Mouse (Mus musculus) small intestine, adult 2 months (tissue): ENCODE measurements around the gene Fam186b. TPM values are rescaled to one million over a fixed set of nuclear protein-coding genes. Genes with fewer than 3 reads are reported as not detected.

Experiments used
- H3K27ac ChIP-seq: fragments of 200-500 bp; 2 replicates; pipeline ENCODE4 v1.5.1; 2012; ENCODE audit warnings: low read depth, low read length, control low read depth, inconsistent platforms; ENCODE audit not compliant: insufficient read depth
- H3K27me3 ChIP-seq: fragments of 200-500 bp; 2 replicates; pipeline ENCODE4 v1.6.1; 2012; ENCODE audit warnings: mild to moderate bottlenecking, moderate library complexity, low read length, inconsistent platforms; ENCODE audit not compliant: control insufficient read depth, insufficient read depth
- H3K36me3 ChIP-seq: fragments of 200-500 bp; 2 replicates; pipeline ENCODE4 v1.6.1; 2012; ENCODE audit warnings: mild to moderate bottlenecking, low read length, control low read depth, inconsistent platforms; ENCODE audit not compliant: control insufficient read depth, insufficient read depth
- H3K4me1 ChIP-seq: fragments of 200-500 bp; 2 replicates; pipeline ENCODE4 v1.6.1; 2012; ENCODE audit warnings: low read length, inconsistent platforms, mixed read lengths; ENCODE audit not compliant: control insufficient read depth, insufficient read depth, insufficient read length
- H3K4me3 ChIP-seq: fragments of 200-500 bp; 2 replicates; pipeline ENCODE4 v1.5.1; 2012; ENCODE audit warnings: low read depth, mild to moderate bottlenecking, control low read depth, inconsistent platforms, low read length, moderate library complexity
- CTCF ChIP-seq: fragments of 200-500 bp; IDR thresholded peaks from 2 replicates; pipeline ENCODE4 v1.5.1; 2012; ENCODE audit warnings: low read depth, mild to moderate bottlenecking, control low read depth, inconsistent platforms, low read length, moderate library complexity, mixed read lengths; ENCODE audit not compliant: insufficient replicate concordance, insufficient read length; ENCODE audit errors: extremely low read depth
- POLR2A ChIP-seq: fragments of 200-500 bp; IDR thresholded peaks from 2 replicates; pipeline ENCODE4 v1.6.1; 2012; ENCODE audit warnings: low read depth, mild to moderate bottlenecking, control low read depth, inconsistent platforms, low read length, moderate library complexity
- WGBS: fragments of 180-500 bp; shearing (Covaris S2); methylation state at CpG from one replicate; pipeline ENCODE4 v1.1.7; 2018; 5-methylcytosine and 5-hydroxymethylcytosine counted together
- polyA plus RNA-seq: library from polyadenylated mRNA; depleted of rRNA; stranded (reverse); fragments of >200 nt; gene quantifications from 2 replicates; pipeline ENCODE4 v1.2.3, GENCODE M21; 2012

Gene Fam186b
- polyA plus RNA-seq, 1 experiment: not detected

DNA sequence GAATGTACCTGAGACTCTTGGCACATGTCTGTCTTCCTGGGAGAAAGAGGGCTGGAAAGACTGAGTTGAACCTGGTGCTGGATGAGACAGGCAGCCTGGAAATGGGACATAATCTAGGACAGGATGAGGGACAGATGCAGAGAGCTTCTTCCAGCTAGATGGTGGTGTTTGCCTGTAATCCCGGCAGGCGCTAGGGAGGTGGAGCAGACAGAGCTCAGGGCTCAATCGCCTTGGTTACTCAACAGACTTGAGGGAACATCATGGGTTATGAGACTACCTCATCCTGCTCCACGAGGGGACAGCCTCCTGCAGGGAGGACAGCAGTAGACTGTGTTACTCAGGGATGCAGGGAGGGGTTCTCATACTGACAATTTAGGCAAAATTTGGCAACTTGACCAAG, 54.4 kb downstream of the Fam186b start:
- Histone ChIP-seq H3K36me3 (peaks cover 39% of the 10 kb centered on the region), H3K4me3 (no peak overlapping the region), H3K4me1 (no peaks in the 10 kb centered on the region; the same call in 1 of the 2 replicates), H3K27ac (no peak overlapping the region), H3K27me3 (no peaks in the 10 kb centered on the region)
- TF ChIP-seq POLR2A (no peak), CTCF (no peak)
- WGBS: 76% methylated on average over 4 of the region's 4 CpGs

DNA sequence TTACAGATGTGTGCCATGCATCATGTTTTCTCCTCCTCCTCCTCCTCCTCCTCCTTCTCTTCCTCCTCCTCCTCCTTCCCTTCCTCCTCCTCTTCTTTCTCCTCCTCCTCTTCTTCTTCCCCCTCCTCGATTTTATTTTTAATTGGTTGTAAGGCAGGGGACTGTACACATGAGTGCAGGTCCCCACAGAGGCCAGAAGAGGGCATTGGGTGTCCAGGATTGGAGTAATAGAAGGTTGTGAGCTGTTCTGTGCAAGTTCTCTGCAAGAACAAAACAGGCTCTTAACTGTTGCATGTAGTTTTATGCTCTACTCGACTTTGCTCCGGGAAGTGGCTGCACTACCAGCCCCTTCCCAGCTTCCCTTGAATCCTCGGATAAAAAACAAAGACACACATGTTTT, 55.6 kb downstream of the Fam186b start:
- Histone ChIP-seq H3K36me3 (peaks cover 29% of the 10 kb centered on the region), H3K27ac (no peak overlapping the region), H3K27me3 (no peaks in the 10 kb centered on the region), H3K4me3 (no peak overlapping the region), H3K4me1 (no peaks in the 10 kb centered on the region; the same call in 1 of the 2 replicates)
- no peak for TF ChIP-seq POLR2A
- TF ChIP-seq CTCF: peak; percentile 35; the same call in 1 of the 2 replicates
- 55% methylated on average over 4 of the region's 4 CpGs for WGBS

DNA sequence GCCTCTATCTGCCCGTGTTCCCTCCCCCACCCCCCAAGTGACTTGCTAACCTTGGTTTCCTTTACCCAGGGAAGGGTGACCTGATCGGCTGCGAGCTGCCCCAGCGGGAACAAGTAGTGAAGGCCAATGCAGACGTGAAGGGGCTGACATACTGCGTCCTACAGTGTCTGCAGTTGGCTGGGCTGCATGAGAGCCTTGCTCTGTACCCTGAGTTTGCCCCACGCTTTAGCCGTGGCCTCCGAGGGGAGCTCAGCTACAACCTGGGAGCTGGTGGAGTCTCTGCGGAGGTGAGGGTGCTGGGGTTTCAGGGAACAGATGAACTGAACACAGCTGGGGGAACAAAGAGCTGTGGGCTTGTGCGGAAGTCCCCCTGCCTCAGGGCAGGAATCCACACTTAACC, 57.7 kb downstream of the Fam186b start:
- TF ChIP-seq CTCF (no peak), POLR2A (no peak)
- H3K27me3 ChIP-seq: no peaks in the 10 kb centered on the region
- H3K36me3 ChIP-seq: peaks cover 11% of the 10 kb centered on the region
- H3K4me1 ChIP-seq: no peaks in the 10 kb centered on the region; the same call in 1 of the 2 replicates
- H3K27ac ChIP-seq: no peak overlapping the region
- WGBS: 72% methylated on average over 11 of the region's 11 CpGs
- no peak overlapping the region for H3K4me3 ChIP-seq

DNA sequence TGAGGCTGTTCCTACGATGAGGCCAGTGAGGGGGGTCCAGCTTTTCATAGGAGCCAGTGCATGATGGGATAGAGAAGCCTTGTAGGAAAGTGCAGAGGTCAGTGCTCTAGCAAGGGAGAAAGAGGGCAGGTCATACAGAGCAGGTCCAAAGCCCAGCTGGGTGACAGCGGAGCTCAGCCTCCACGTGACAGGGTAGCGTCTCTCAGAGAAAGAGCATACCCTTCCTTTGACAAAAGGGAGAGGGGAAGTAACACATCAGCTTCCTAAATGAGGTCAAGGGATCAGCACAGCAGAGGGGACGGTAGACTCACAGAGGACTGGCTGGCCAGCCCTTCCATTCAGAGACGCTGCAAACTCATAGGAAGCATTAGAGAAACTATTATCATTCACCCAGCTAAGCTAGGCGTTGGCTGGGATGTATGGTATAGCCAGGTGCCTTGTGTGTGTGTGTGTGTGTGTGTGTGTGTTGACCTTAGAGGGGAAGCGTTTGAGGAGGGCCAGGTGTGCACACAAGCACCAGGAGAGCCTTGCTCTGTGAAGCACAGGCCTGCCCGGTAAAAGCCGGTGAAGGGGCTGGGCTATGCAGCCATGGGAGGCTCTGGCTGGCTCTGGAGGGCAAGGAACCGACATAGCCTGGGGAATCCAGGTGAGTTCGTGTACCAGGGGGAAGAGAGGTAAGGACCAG, 61.2 kb downstream of the Fam186b start:
- TF ChIP-seq POLR2A: no peak
- no peak for TF ChIP-seq CTCF
- Histone ChIP-seq H3K4me3 (no peak overlapping the region), H3K27me3 (peaks cover 4% of the 10 kb centered on the region; the same call in 1 of the 2 replicates), H3K36me3 (no peaks in the 10 kb centered on the region), H3K27ac (no peak overlapping the region), H3K4me1 (no peaks in the 10 kb centered on the region; the same call in 1 of the 2 replicates)
- WGBS: 51% methylated on average over 12 of the region's 12 CpGs

DNA sequence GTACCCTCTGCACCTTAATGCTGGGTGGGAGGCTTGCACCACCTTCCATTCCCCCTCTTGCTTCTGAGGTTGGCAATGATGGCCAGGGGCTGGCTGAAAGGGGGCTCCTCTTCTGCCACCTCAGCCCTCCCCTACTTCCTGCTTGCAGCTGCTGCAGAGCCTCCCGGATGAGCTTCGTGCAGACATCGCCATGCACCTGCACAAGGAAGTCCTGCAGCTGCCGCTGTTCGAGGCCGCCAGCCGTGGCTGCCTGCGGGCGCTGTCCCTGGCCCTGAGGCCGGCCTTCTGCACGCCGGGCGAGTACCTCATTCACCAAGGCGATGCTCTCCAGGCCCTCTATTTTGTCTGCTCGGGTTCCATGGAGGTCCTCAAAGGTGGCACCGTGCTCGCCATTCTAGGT, 62.0 kb downstream of the Fam186b start:
- WGBS: 27% methylated on average over 17 of the region's 17 CpGs
- no peak overlapping the region for H3K27ac ChIP-seq

DNA sequence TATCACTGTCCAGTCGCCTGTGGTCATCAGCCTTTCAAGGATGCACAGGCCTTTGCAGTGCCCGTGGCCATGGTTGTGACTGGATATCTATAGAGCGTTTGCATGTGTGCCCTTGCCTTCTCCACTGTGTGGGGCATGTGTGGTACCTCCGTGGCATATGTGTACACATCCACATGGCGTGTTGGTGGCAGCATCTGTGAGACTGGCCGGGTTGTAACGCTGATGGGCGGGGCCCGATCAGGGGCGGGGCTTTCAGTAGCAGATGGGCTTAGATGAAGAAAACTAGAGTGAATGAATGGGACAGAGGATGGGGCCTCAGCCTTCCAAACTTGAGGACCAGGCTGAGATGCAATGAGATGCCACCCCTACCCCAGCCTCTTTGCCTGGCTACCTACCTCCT, 63.7 kb downstream of the Fam186b start:
- 47% methylated on average over 10 of the region's 10 CpGs for WGBS
- peaks cover 10% of the 10 kb centered on the region; the same call in 1 of the 2 replicates for H3K27me3 ChIP-seq
- H3K36me3 ChIP-seq: no peaks in the 10 kb centered on the region
- no peak overlapping the region for H3K27ac ChIP-seq
- no peak for TF ChIP-seq POLR2A
- TF ChIP-seq CTCF: no peak
- H3K4me3 ChIP-seq: no peak overlapping the region
- H3K4me1 ChIP-seq: peaks cover 6% of the 10 kb centered on the region

More for the DNA sequence above, 62.0 kb downstream of the Fam186b start:
- H3K27me3 ChIP-seq: peaks cover 4% of the 10 kb centered on the region; the same call in 1 of the 2 replicates
- H3K36me3 ChIP-seq: no peaks in the 10 kb centered on the region
- no peaks in the 10 kb centered on the region; the same call in 1 of the 2 replicates for H3K4me1 ChIP-seq
- TF ChIP-seq POLR2A (no peak), CTCF (no peak)
- no peak overlapping the region for H3K4me3 ChIP-seq

DNA sequence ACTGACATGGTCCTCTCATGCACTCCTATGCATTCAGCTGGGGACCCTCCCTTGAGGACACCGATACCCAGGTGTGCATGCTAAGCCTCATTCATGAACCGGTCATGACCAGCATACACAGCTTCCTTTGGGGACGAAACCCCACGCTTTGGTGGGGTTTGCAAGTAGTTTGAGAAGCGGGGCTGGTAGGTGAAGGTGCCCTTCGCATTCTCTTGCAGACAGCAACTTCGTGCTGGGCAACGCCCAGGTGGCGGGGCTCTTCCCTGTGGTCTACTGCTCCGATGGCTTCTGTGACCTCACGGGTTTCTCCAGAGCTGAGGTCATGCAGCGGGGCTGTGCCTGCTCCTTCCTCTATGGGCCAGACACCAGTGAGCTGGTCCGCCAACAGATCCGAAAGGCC, 69.6 kb downstream of the Fam186b start:
- peaks cover 17% of the 10 kb centered on the region for H3K4me1 ChIP-seq
- H3K36me3 ChIP-seq: no peaks in the 10 kb centered on the region
- WGBS: 43% methylated on average over 14 of the region's 14 CpGs
- TF ChIP-seq CTCF (no peak), POLR2A (no peak)
- H3K27me3 ChIP-seq: peaks cover 64% of the 10 kb centered on the region
- no peak overlapping the region for H3K27ac ChIP-seq
- no peak overlapping the region for H3K4me3 ChIP-seq
